Mouse (Mus musculus) ES-E14 (cell line): ENCODE measurements at regions not wholly inside any gene's neighbourhood (a gene's known extent, or its start where the extent isn't known, plus 50 kb on each side); places are given as distances from the start of the nearest gene placed in this dataset.

ENCODE experiments used
- DNase-seq: peaks from one replicate; pipeline ENCODE4 v3.0.0-alpha.2; 2013; ENCODE audit warnings: low read depth, low spot score
- H3K27ac ChIP-seq: 2 replicates; pipeline ENCODE4 v1.5.1; 2012; ENCODE audit warnings: low read depth, mild to moderate bottlenecking, low read length, moderate library complexity, mixed read lengths; ENCODE audit not compliant: poor library complexity, insufficient read depth, severe bottlenecking
- H3K36me3 ChIP-seq: 2 replicates; pipeline ENCODE4 v1.6.1; 2012; ENCODE audit warnings: mild to moderate bottlenecking, low read length, moderate library complexity, mixed read lengths; ENCODE audit not compliant: control insufficient read depth, poor library complexity, insufficient read depth, severe bottlenecking
- H3K4me1 ChIP-seq, 2 experiments: fragments of 150-350 bp in 1 of 2; sonication (generic) in 1 of 2; 2 replicates each; pipeline ENCODE4 v1.6.1; 2012; ENCODE audit warnings: low read length in 2 of 2, mild to moderate bottlenecking in 1 of 2, mixed read lengths in 1 of 2; ENCODE audit not compliant: control insufficient read depth in 2 of 2, insufficient read depth in 2 of 2, poor library complexity in 1 of 2
- H3K4me3 ChIP-seq, 2 experiments: fragments of 150-350 bp in 1 of 2; sonication (generic) in 1 of 2; 2 replicates each; pipeline ENCODE4 v1.5.1; 2012; ENCODE audit warnings: low read length in 2 of 2, low read depth in 1 of 2, mild to moderate bottlenecking in 1 of 2, mixed read lengths in 1 of 2; ENCODE audit not compliant: insufficient read depth in 1 of 2, poor library complexity in 1 of 2, severe bottlenecking in 1 of 2
- H3K9ac ChIP-seq: 2 replicates; pipeline ENCODE4 v1.6.1; 2012; ENCODE audit warnings: low read depth, mild to moderate bottlenecking, low read length, mixed read lengths; ENCODE audit not compliant: poor library complexity, insufficient read depth, severe bottlenecking
- H3K9me3 ChIP-seq: fragments of 150-350 bp; sonication (generic); 2 replicates; pipeline ENCODE4 v1.6.1; 2012; ENCODE audit warnings: low read depth, mild to moderate bottlenecking, low read length; ENCODE audit not compliant: control insufficient read depth, insufficient read depth
- CHD2 ChIP-seq: IDR thresholded peaks from 2 replicates; pipeline ENCODE4 v1.6.1; 2014; ENCODE audit warnings: mild to moderate bottlenecking, low read depth, low read length, inconsistent platforms
- HCFC1 ChIP-seq: IDR thresholded peaks from 2 replicates; pipeline ENCODE4 v1.6.1; 2012; ENCODE audit warnings: low read length, inconsistent platforms, borderline replicate concordance; ENCODE audit not compliant: insufficient read depth
- MAFK ChIP-seq: IDR thresholded peaks from 2 replicates; pipeline ENCODE4 v1.6.1; 2014; ENCODE audit warnings: mild to moderate bottlenecking, low read depth, low read length, inconsistent platforms; ENCODE audit not compliant: insufficient read depth
- ZC3H11A ChIP-seq: IDR thresholded peaks from 2 replicates; pipeline ENCODE4 v1.6.1; 2012; ENCODE audit warnings: low read depth, mild to moderate bottlenecking, inconsistent platforms, low read length, borderline replicate concordance
- ZNF384 ChIP-seq: IDR thresholded peaks from 2 replicates; pipeline ENCODE4 v1.6.1; 2012; ENCODE audit warnings: low read depth, low read length, inconsistent platforms
- in situ Hi-C, 2 experiments: fragments of 600-800 bp; cut with MboI; formaldehyde crosslinking; loops; one replicate each; pipeline ENCODE4 v1.15.1; 2025; ENCODE audit warnings: low sequenced_read_pairs in 2 of 2, inconsistent platforms in 1 of 2; ENCODE audit not compliant: unreplicated experiment in 2 of 2

DNA sequence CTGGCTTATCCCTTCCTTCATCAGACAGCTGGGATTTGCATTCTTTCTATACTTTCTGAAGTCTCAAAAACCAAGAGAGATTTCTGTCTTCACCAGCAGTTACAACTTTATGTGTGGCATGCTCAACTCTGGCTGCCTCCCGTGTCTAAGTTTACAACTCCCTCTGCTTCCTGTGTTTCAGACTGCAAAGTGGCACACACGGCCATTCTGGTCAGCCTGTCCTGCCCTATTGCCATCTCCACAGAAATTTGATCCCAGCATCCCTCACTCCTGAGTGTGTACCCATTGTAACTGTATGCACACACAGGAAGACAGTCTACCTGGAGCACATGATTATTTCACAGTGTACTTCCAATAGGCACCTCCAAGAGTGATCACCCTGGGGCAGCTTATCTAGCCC, 163.3 kb upstream of the Mpped2 start:
- in situ Hi-C loops = no loop called here
- H3K4me1 ChIP-seq = peaks cover 0 to 6% of the 10 kb centered on the region in 2 experiments; a peak in 1 of 4 replicates
- H3K9ac ChIP-seq = no peak overlapping the region
- no peak overlapping the region for H3K4me3 ChIP-seq
- H3K36me3 ChIP-seq = no peaks in the 10 kb centered on the region
- no peak for DNase-seq
- no peak overlapping the region for H3K27ac ChIP-seq
- TF ChIP-seq CHD2 (no peak), ZNF384 (no peak), HCFC1 (no peak), ZC3H11A (no peak), MAFK (no peak)
- H3K9me3 ChIP-seq = no peaks in the 10 kb centered on the region

DNA sequence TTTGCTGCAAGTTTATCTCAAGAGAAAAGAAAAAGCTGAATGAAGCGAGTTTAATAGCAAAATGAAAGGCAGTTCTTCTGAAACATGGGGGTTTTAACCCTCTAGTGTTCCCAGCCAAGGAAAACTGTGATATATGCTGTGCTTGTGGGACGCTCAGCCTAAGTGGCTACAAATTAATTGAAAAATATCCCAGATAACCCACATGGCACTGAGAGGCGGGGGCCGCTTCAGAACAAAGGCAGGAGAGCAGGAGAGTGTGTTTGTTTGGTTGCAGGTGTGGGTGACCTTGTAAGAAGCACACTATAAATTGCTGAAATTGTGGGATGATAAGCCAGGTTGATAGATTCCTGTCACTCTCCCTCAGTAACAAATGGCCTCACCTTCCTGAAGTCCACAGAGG, 154.7 kb upstream of the Mpped2 start:
- H3K9me3 ChIP-seq = no peaks in the 10 kb centered on the region
- H3K27ac ChIP-seq = no peak overlapping the region
- DNase-seq = no peak
- no peaks in the 10 kb centered on the region for H3K4me1 ChIP-seq
- H3K36me3 ChIP-seq = no peaks in the 10 kb centered on the region
- no peak overlapping the region for H3K9ac ChIP-seq
- in situ Hi-C loops = no loop called here
- no peak overlapping the region for H3K4me3 ChIP-seq
- TF ChIP-seq MAFK (no peak), CHD2 (no peak), ZC3H11A (no peak), ZNF384 (no peak)

GRCm38 (mm10) chr2:106540176-106540575, 152.9 kb upstream of the Mpped2 start:
- Histone ChIP-seq H3K4me3 (no peak overlapping the region), H3K9ac (no peak overlapping the region), H3K4me1 (0 out of 4 replicates have a peak, but pooled peaks cover 0 to 2% of the 10 kb centered on the region in 2 experiments), H3K9me3 (no peaks in the 10 kb centered on the region), H3K27ac (no peak overlapping the region), H3K36me3 (no peaks in the 10 kb centered on the region)
- in situ Hi-C loops = no loop called here
- no peak for DNase-seq
- TF ChIP-seq ZNF384 = no peak
- no peak for TF ChIP-seq HCFC1

GRCm38 (mm10) chr2:106547117-106547516, 146.0 kb upstream of the Mpped2 start:
- no peak overlapping the region for H3K4me3 ChIP-seq
- DNase-seq = no peak
- TF ChIP-seq CHD2 (no peak), ZC3H11A (no peak), ZNF384 (no peak), MAFK (no peak), HCFC1 (no peak)
- H3K9me3 ChIP-seq = no peaks in the 10 kb centered on the region
- no peak overlapping the region for H3K9ac ChIP-seq
- no peak overlapping the region for H3K27ac ChIP-seq
- H3K4me1 ChIP-seq = 0 out of 4 replicates have a peak, but pooled peaks cover 0 to 2% of the 10 kb centered on the region in 2 experiments
- no peaks in the 10 kb centered on the region for H3K36me3 ChIP-seq
- in situ Hi-C loops = no loop called here

GRCm38 (mm10) chr2:106553666-106554065, 139.4 kb upstream of the Mpped2 start:
- TF ChIP-seq MAFK (no peak), HCFC1 (no peak), ZNF384 (no peak), CHD2 (no peak), ZC3H11A (no peak)
- no peaks in the 10 kb centered on the region for H3K9me3 ChIP-seq
- no peak for DNase-seq
- no peak overlapping the region for H3K9ac ChIP-seq
- in situ Hi-C loops = no loop called here
- no peaks in the 10 kb centered on the region for H3K36me3 ChIP-seq
- no peaks in the 10 kb centered on the region for H3K4me1 ChIP-seq
- H3K27ac ChIP-seq = no peak overlapping the region
- H3K4me3 ChIP-seq = no peak overlapping the region
